Mouse (Mus musculus) erythroblast, adult 5-6 weeks (primary cell): Measurements from ENCODE around the gene Xkr8. TPM values are rescaled to one million over a fixed set of nuclear protein-coding genes. Genes with fewer than 3 reads are reported as not detected.
"Not testable (repeated sequence)": the region's sequence is repeated elsewhere in the genome, so short reads cannot be mapped to it uniquely, and the experiment has no call there.

Experiments used
- ATAC-seq: replicated peaks from 2 replicates; pipeline ENCODE4 v1.8.0; 2016; ENCODE audit warnings: moderate number of reproducible peaks, mild to moderate bottlenecking, moderate TSS enrichment, inconsistent platforms; ENCODE audit not compliant: poor library complexity, low FRiP score, severe bottlenecking
- total RNA-seq, 2 experiments: library from RNA; stranded (forward) in 1 of 2; stranded (reverse) in 1 of 2; fragments of 150-400 nt in 1 of 2; fragments of 200-764, 138-1000 nt in 1 of 2; gene quantifications; 2 replicates each; pipeline versions ENCODE4 v1.2.3 to v1.2.4; 2015 to 2017; ENCODE audit warnings: low replicate concordance in 2 of 2

Gene Xkr8
- 1.7 and 1.9 TPM in 2 replicates for total RNA-seq (2015; ENCODE audit: low replicate concordance)
- total RNA-seq (2017; ENCODE audit: low replicate concordance), result 0.43 and 0.70 TPM in 2 replicates

DNA sequence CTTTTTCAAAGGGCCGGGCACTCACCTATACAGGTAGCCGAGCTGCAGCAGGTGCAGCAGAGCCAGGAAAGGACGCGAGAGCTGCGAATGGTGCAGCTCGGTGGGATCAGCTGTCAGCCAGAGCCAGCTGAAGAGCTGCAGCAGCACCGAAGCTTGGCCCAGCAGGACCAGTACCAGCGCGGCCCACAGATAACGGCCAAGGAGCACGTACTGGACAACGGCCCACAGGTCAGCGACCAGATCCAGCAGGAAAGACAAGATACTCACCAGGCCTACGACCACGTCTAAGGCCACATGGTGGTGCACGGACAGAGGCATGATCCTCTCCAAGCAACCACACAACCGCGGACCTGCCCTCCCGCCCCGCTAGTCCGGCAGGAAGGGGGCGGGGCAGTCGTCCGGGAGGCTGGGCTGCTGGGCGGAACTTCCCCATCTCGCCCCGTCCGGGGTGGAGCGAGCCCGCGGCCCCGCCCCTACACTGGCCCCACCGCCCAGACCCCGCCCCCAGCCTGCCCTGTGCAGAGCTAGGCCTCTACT, at the start of gene Xkr8:
Gene Xkr8, minus strand, starts transcription at position 399 of the 537 bp plus-strand sequence.
- ATAC-seq, result peak; percentile 90

- ATAC-seq, result no peak
Observed at GRCm38 (mm10) chr4:132780288-132780687, 47.9 kb upstream of the Xkr8 start.

- no peak for ATAC-seq
Observed at GRCm38 (mm10) chr4:132778562-132779201, 46.3 kb upstream of the Xkr8 start.

DNA sequence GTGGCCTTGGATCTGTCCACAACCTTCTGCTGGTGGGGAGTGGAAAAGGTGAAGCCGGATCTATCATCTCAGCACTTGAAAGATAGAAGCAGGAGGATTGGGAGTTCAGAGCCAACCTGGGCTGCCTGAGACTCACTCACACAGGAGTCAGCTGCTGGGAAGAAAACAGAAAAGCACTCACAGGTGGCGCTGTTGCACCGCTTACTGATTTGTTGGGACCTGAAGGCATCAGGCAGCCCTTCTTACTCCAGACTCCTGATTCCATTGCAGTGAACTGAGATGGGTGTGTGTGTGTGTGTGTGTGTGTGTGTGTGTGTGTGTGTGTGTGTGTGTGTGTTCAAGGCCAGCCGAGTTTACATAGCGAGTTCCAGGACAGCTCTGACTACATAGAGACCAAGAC, 44.4 kb upstream of the Xkr8 start:
- peak; percentile 78 for ATAC-seq

DNA sequence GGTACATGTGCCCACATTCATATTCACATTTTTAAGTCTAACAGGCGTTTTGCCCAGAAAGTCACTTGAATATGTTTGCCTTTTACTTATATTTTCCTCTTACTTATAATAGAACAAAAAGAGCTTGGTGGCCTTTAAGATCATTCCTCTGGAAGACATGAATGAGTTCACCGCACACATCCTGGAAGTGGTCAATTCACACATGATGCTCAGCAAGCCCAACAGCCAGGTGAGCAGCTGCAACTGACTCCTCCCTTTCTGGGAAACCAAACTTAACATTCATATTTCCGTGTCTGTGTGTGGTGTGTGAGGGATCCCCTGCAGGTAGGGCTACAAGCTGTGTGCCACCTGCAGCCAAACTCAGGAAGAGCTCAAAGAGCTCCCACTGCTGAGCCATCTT, 42.6 kb upstream of the Xkr8 start:
- no peak for ATAC-seq

DNA sequence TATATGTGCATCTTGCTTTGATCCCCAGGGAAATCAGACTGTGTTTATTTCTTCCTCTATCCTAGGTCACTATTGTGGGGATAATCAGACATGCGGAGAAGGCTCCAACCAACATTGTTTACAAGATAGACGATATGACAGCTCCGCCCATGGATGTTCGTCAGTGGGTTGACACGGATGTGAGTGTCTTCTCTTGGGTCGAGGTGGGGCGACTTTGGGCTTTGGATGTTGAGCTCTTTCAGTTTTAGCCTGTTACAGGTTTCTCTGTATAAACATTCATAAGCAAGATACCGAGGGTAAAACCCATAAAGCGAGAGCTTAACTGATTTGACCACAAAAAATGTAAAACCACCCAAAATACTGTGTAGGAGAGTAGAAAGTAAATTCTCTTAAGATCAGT, 39.4 kb upstream of the Xkr8 start:
- no peak for ATAC-seq

- peak; percentile 96 for ATAC-seq
Observed at GRCm38 (mm10) chr4:132767914-132768876, 35.8 kb upstream of the Xkr8 start, which contains the start of gene Rpa2. Gene Rpa2, plus strand, starts transcription at chr4:132768332.

DNA sequence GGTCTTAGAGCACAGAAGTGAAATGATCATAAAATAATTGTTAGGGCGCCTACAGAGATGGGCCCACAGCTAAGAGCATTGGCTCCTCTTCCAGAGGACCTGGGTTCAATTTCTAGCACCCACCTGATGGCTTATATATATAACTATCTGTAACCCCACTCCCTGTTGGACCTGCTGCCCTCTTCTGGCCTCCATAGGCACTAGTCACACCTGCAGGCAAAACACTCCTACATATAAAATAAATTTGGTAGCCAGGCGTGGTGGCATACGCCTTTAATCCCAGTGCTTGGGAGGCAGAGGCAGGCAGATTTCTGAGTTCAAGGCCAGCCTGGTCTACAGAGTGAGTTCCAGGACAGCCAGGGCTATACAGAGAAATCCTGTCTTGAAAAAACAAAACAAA, 30.8 kb upstream of the Xkr8 start:
- ATAC-seq, result not testable (repeated sequence)

DNA sequence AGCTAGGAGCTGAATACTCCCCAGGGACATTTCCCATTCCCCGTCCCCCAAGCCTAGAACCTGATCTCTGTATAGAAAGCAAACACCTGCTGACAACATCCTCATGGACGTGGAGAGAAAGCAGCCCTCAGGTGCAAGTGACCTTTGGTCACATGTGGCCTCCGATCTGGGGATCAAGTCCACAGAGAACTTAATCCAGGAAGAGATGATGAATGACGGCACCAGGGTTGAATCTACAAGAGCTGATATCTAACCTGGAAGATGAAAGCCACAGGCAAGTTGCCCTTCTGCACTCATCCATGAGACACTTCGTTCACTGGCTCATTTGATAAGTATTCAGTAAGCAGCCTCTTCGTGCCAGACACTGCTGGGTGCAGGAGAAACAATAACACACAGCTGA, 30.3 kb upstream of the Xkr8 start:
- no peak for ATAC-seq

- ATAC-seq, result no peak
Observed at GRCm38 (mm10) chr4:132760296-132760695, 27.9 kb upstream of the Xkr8 start.

- no peak for ATAC-seq
Observed at GRCm38 (mm10) chr4:132757633-132758351, 25.4 kb upstream of the Xkr8 start.

DNA sequence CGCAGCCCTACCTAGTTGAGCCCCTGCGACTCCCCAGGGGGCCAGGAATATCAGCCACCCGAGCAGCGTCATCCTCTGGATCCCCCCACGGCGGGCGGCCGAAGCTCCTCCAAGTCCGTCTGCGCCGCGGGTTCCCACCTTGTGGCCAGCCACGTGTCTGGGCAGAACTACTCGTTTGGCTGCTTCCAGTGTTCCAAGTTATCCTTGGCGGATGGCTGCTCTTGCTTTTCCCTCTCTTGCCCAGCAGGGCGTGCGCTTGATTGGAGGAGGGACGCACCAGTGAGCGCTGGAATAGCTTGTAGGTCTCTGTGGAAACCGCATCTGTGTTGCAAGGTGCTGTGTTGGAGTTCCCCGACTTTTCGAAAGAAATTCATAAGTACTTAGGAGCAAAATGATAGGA, 24.6 kb upstream of the Xkr8 start, which contains the start of gene Smpdl3b:
Gene Smpdl3b, minus strand, starts transcription at position 279 of the 400 bp plus-strand sequence.
- ATAC-seq, result no peak

DNA sequence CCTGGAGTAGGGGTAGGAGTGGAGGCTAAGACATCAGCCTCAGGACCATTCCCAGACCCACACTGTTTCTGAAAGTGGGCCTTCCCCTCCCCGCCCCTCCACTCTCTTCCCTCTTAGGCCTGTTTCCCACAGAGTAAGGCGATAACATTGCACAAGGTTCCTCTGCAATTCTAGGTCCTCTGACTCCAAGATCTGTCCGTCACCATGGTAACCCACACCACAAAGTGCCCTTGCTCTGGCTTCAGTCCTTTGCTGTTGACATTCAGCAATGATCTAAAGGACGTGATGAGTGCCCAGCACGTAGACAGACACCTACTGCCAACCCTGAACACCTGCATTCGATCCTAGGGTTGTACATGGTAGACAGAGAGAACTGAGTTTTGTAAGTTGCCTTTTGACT, 20.6 kb upstream of the Xkr8 start:
- no peak for ATAC-seq

DNA sequence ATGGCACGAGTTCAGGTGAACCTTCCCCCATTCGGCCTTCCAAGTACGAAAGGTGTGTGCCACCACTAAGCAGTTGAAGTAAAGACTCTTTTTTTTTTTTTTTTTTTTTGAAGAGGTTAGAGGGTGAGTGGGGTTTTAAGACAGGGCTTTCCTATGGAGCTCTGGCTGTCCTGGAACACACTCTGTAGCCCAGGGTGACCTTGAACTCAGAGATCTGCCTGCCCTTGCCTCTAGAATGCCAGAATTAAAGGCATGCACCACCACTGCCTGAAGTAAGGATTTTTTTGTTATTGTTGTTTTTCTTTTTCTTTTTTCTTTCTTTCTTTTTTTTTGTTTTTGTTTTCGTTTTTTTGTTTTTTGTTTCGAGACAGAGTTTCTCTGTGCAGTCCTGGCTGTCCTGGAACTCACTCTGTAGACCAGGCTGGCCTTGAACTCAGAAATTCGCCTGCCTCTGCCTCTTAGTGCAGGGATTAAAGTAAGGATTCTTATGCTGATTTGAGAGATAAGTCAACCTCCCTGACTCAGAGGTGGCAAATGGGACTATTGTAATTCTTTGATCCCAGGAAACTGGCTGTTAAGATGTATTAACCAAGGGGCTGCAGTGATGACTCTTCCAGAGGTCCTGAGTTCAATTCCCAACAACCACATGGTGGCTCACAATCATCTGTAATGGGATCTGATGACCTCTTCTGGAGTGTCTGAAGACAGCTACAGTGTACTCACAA, 17.1 kb upstream of the Xkr8 start:
- ATAC-seq, result no peak

DNA sequence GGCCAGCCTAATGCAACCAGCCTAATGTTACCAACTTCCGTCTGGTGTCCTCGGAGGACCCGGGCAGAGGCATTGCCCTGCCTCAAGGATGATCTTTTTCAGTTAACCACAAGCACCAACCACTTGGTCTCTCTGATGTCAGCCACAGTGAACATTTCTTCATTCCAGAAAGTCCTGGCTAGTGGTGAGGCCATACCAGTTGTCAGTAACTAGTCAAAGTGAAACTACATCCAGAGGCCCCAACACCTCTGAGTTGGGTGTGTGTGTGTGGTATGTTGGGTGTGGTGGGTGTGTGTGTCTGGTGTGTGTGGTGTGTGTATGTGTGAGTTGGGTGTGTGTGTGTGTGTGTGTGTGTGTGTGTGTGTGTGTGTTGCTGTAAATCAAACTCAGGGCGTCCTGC, 16.4 kb upstream of the Xkr8 start:
- ATAC-seq, result no peak

- 0 out of 2 replicates have a peak, but pooled peaks have one; percentile 31 for ATAC-seq
Observed at GRCm38 (mm10) chr4:132747664-132748259, 15.4 kb upstream of the Xkr8 start.

GRCm38 (mm10) chr4:132746911-132747517, 14.7 kb upstream of the Xkr8 start:
- 0 out of 2 replicates have a peak, but pooled peaks have one; percentile 16 for ATAC-seq
